Mouse (Mus musculus): Measurements from ENCODE around the gene E130309D02Rik.
A peak's percentile ranks its signal among the peaks of the same experiment; 100 is the strongest.

Gene E130309D02Rik

GRCm38 (mm10) chr5:143314730-143315513 is at the start of gene E130309D02Rik:
TSS of gene E130309D02Rik (minus strand) at chr5:143315360.
- peak; percentile 81 to 86 for DNase-seq (ENCODE audit: low spot score in 2 of 2)

DNA sequence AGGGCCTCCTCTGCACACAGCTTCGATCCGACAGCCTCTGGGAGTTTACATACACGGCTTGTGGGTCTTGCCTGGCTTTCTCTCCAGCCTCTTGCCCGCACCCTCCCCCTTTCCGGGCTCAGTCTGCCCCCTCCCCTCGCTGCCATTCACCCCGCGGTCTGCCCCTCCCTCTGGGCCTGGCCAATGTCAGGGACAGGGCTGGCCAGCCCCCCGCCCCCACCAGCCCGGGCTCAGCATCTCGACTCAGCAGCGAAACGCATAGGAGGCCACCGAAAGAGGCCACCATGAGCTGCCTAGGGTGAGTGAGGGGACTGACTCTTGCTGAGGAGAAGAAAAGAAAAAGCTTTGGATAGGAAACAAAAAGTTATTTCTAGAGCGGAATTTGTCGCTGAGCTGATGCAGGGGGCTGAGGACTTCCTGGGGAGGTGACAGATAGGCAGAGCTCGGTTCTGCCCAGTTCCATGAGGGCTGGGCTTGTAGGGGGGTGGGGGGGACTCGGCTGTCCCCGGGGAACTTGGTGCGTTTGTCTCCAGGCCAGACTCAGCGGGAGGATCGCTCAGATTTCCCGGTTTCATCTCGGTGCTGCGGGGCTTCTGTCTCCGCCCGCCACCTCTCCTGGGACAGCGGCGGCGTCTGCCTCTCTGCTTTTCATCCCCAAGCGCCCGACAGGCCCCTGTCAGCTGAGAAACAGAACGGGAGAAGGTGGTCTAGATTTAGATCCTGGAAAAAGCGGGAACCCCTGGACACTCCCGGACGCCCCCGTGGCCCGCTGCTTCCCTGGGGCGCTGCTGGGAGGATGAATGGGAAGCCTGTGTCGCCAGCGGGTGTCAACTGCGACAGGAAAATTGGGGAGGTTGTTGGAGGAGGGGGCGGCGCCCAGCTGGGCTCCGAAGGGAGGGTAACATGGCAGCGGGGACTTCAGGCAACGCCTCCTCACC is 48.8 kb upstream of the E130309D02Rik start:
- no peak for DNase-seq (ENCODE audit: low spot score in 2 of 2)

- no peak for DNase-seq (ENCODE audit: low spot score in 2 of 2)
Measured at GRCm38 (mm10) chr5:143361428-143361827, 46.3 kb upstream of the E130309D02Rik start.

DNA sequence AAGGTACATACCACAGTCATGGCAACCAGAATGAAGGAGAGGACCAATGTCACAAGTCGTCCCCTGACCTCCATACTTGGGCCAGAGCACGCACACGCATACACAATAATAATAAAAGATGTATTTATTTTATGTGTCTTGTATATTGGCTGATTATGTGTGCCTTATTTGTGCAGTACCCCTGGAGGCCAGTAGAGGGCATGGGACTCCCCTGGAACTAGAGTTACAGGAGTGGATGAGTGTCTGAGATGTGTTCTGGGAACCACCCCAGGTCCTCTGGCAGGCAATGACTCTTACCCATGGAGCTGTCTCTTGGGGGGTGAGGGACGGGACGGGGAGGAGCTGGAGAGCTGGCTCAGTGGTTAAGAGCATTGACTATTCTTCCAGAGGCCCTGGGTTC is 44.8 kb upstream of the E130309D02Rik start:
- no peak for DNase-seq (ENCODE audit: low spot score in 2 of 2)

- DNase-seq (ENCODE audit: low spot score in 2 of 2): no peak
Measured at GRCm38 (mm10) chr5:143359263-143359662, 44.1 kb upstream of the E130309D02Rik start.

GRCm38 (mm10) chr5:143357564-143357963 is 42.4 kb upstream of the E130309D02Rik start:
- no peak for DNase-seq (ENCODE audit: low spot score in 2 of 2)

GRCm38 (mm10) chr5:143356686-143357388 is 41.7 kb upstream of the E130309D02Rik start, which contains the start of gene Grid2ip:
TSS of gene Grid2ip (plus strand) at chr5:143357338.
- no peak for DNase-seq (ENCODE audit: low spot score in 2 of 2)

GRCm38 (mm10) chr5:143356017-143356416 is 40.9 kb upstream of the E130309D02Rik start:
- no peak for DNase-seq (ENCODE audit: low spot score in 2 of 2)

- no peak for DNase-seq (ENCODE audit: low spot score in 2 of 2)
Measured at GRCm38 (mm10) chr5:143346367-143346766, 31.2 kb upstream of the E130309D02Rik start.

- DNase-seq (ENCODE audit: low spot score in 2 of 2): no peak
Measured at GRCm38 (mm10) chr5:143339603-143340002, 24.4 kb upstream of the E130309D02Rik start.

DNA sequence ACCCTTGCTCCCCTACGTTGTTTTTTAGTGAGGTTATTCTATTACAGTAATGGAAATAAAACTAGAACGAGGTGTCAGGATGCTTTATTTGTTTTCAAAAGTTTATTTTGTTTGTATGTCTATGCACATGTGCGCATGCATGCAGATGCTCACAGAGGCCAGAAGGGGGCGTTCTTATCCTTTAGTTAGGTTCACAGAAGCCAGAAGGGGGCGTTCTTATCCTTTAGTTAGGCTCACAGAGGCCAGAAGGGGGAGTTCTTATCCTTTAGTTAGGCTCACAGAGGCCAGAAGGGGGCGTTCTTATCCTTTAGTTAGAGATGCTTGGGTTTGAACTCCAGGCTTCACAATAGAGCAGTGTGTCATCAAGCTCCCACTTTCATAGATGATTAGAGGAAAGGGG is 21.4 kb upstream of the E130309D02Rik start:
- no peak for DNase-seq (ENCODE audit: low spot score in 2 of 2)

- no peak for DNase-seq (ENCODE audit: low spot score in 2 of 2)
Measured at GRCm38 (mm10) chr5:143335089-143335460, 19.9 kb upstream of the E130309D02Rik start.

- no peak for DNase-seq (ENCODE audit: low spot score in 2 of 2)
Measured at GRCm38 (mm10) chr5:143334418-143335088, 19.4 kb upstream of the E130309D02Rik start.

DNA sequence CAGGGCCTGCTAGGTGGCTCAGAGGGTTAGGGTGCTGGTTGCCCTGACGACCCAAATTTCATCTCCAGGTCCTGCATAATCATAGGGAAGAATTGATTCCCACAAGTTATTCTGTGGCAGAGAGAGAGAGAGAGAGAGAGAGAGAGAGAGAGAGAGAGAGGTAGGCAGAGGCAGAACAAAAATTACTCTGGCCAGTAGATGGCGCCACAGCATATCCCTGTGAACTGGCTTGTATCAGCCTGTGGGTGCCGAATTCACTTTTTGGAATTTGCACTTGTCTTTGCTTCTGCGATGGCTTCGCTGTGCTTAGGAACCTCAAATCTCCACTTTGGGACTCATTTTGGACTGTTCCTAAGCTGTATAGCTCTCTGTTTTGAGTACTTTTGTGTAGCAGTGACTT is 18.7 kb upstream of the E130309D02Rik start:
- DNase-seq (ENCODE audit: low spot score in 2 of 2): peak; percentile 48 to 52

DNA sequence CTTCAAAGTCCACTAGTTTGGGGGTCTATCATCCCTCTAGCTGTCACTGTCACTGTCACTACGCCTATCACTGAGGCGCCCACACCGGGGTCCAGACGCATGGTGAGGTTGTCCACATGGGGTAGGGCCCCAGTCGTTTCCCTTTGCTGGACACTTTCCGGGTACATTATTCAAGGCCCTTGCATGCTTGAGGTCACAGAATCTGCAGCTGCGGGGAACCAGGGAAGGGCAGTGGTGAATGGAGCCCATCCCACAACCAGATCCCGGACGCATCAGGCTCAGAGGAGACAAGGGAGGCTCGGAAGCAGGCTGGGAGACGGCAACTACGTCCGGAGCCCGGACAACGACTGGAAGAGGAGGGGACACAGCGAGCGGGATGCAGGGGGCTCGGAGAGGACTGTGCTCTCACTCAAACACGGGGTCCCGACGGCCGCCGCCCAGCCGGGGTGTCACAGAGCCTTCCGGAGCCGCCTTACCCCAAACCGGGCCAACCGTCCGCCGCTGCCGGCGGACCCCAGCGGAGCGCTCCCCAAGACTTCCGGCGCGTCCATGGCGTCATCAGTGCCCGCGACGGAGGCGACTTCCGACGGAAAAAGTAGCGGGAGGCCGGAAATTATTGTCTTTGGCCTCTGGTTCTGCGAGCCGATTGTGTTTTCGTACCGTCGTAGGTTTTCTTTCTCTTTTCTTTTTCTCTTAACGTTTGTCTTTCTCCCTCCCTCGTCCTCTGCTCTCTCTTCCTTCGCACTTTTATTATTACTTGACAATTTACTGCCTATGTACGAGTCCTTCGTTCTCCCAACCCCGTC is 13.7 kb upstream of the E130309D02Rik start, which contains the start of gene Zdhhc4:
Zdhhc4 (minus strand) TSS at position 567 of the 806 bp plus-strand sequence.
- peak; percentile 83 to 91 for DNase-seq (ENCODE audit: low spot score in 2 of 2)

DNA sequence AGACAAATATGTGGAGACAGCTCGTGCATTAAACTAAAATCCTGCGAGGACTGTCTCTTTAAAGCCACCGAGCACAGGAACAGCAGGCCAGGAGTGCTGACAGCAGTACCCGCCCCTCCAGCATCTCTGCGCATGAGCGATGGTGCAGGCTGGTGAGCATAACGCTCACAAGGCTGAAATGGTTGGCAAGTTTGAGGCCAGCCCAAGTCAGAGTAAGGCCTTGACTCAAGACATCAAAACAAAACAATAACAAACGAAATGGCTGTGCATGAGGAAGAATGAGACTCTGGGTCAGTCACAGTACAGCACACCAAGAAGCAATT is 2.1 kb upstream of the E130309D02Rik start:
- DNase-seq (ENCODE audit: low spot score in 2 of 2): no peak

DNA sequence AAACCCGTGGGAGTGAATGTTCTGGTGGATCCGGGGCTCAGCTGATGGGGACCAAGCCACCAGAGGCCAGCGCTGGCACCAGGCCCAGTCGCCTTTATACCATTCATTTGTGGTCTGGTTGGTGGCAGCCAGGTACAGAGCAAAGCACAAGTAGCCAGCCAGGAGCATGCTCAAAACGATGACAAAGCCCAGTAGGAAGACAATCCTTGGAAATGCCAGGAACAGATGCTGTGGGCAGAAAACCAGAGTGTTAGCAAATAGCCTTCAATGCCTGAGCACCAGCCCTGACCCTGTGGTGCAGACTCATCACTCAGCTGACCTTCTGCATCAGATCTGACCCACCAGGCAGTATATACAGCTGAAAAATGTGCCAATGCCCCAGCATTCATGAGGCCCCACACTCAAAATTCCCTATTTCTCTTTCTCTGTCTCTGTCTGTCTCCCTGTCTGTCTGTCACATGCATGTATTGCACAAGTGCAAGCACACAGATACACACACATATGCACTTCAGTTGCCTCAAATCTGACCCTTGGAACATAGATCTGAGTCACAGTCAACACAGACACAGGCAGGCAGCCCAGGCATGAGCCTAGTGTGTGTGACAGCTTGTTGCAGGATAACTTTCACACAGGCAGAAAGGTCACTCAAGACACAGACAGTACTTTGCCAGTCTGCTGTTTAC is 1.6 kb upstream of the E130309D02Rik start:
- DNase-seq (ENCODE audit: low spot score in 2 of 2): no peak

GRCm38 (mm10) chr5:143315514-143315888 is 341 bp upstream of the E130309D02Rik start:
- DNase-seq (ENCODE audit: low spot score in 2 of 2): no peak

DNA sequence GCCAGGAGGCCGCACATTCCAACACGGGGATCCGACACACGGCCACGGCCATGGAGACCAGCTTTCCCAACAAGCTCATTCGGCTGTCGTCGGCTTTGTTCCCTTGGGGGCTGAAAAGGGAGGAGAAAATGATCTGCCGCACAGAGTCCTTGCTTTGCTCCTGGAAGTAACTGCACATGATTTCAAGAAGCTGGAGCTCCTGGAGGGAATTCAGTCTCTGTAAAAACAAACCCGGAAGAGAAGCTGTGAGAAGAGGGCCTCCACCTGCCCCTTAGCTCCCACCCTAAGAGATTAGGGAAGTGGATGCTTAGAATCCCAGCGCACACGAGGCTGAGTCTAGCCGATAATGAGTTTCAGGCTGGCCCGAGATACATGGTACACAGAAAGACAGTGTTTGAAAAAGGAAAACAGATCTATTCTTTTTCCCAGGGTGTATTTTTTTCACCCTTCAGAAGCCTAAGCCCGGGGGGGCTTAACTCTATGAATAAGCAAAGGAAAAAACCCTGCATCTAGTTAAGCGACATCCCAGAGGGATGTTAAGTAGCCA is 904 bp downstream of the E130309D02Rik start:
- no peak for DNase-seq (ENCODE audit: low spot score in 2 of 2)

GRCm38 (mm10) chr5:143311886-143312285 is 3.3 kb downstream of the E130309D02Rik start:
- DNase-seq (ENCODE audit: low spot score in 2 of 2): peak in 1 of 2 experiments; percentile 58
